23 mouse cellular contexts compared by ENCODE assay signal in the genomic region with DNA sequence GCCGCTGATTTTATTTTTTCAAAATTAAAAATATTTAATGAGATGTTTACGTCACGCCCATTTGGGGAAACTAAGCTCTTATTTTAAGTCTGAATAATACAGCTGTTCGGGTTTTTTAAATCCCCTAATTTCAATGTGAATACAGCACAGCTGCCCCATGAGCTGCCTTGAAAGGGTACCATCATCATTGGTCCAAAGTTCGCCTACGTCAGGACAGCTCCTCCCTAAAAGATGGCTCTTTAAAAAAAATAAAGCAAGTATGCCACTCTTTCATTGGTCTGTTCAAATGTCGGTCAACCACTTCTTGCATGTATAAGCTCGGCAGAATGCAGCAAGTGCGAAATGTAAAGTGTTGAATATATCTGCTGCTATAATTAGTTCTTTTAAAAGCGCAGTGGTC.
"Had no signal": no experiment of that assay in that cellular context is flagged by ENCODE, and none has a peak within 500 bp of the region (broad histone marks: within the 10 kb centered on the region; RNA-seq: fewer than 3 reads in every experiment).

No protein-coding gene starts in this region.

- H3K9me3 ChIP-seq: limb, embryonic 10.5 days; limb, embryonic 13.5 days; liver, embryonic 12.5 days; liver, embryonic 15.5 days; lung, embryonic 15.5 days; megakaryocyte, embryonic 14.5 days; midbrain, embryonic 10.5 days; neural tube, embryonic 12.5 days; neural tube, embryonic 15.5 days; stomach, embryonic 15.5 days had no signal

- H3K4me1 ChIP-seq: limb, embryonic 10.5 days; limb, embryonic 13.5 days; liver, embryonic 12.5 days; liver, embryonic 15.5 days; lung, embryonic 15.5 days; megakaryocyte, embryonic 14.5 days; midbrain, embryonic 10.5 days; neural tube, embryonic 12.5 days; neural tube, embryonic 15.5 days; stomach, embryonic 15.5 days had no signal

- H3K27me3 ChIP-seq: limb, embryonic 13.5 days; liver, embryonic 12.5 days; liver, embryonic 15.5 days; lung, embryonic 15.5 days; megakaryocyte, embryonic 14.5 days; neural tube, embryonic 12.5 days; neural tube, embryonic 15.5 days; stomach, embryonic 15.5 days had no signal

- H3K36me3 ChIP-seq: limb, embryonic 10.5 days; limb, embryonic 13.5 days; liver, embryonic 12.5 days; liver, embryonic 15.5 days; lung, embryonic 15.5 days; midbrain, embryonic 10.5 days; neural tube, embryonic 12.5 days; neural tube, embryonic 15.5 days; stomach, embryonic 15.5 days had no signal

- H3K4me2 ChIP-seq: limb, embryonic 13.5 days; liver, embryonic 12.5 days; liver, embryonic 15.5 days; lung, embryonic 15.5 days; neural tube, embryonic 12.5 days; neural tube, embryonic 15.5 days; stomach, embryonic 15.5 days had no signal

- H3K27ac ChIP-seq: limb, embryonic 10.5 days; limb, embryonic 13.5 days; liver, embryonic 12.5 days; liver, embryonic 15.5 days; lung, embryonic 15.5 days; midbrain, embryonic 10.5 days; neural tube, embryonic 12.5 days; neural tube, embryonic 15.5 days; stomach, embryonic 15.5 days had no signal

- H3K4me3 ChIP-seq: limb, embryonic 10.5 days; limb, embryonic 13.5 days; liver, embryonic 12.5 days; liver, embryonic 15.5 days; lung, embryonic 15.5 days; megakaryocyte, embryonic 14.5 days; midbrain, embryonic 10.5 days; neural tube, embryonic 12.5 days; neural tube, embryonic 15.5 days; stomach, embryonic 15.5 days had no signal

- DNase-seq: kidney, adult 9 months; kidney, postnatal 14 days; kidney, postnatal 4 days; liver; lung, adult 18-20 months; lung, postnatal 10 days; lung, postnatal 36 days; midbrain, embryonic 14.5 days; retina, postnatal 1 day; right cerebral cortex, postnatal 25 days; spleen, adult 18-20 months; thymus, adult 18-20 months; thymus, postnatal 36 days had no signal

- H3K9ac ChIP-seq: limb, embryonic 13.5 days; liver, embryonic 12.5 days; liver, embryonic 15.5 days; lung, embryonic 15.5 days; neural tube, embryonic 12.5 days; neural tube, embryonic 15.5 days; stomach, embryonic 15.5 days had no signal

- ATAC-seq: liver, embryonic 12.5 days had no signal
